Comparison of ENCODE assay signal across 9 mouse cellular contexts in genomic region chr5:118515280-118515721, GRCm38 (mm10). TPM values are rescaled to one million over a fixed set of nuclear protein-coding genes. Genes with fewer than 3 reads are reported as not detected.
A peak's percentile ranks its signal among the peaks of the same experiment; 100 is the strongest.
DNase-seq lines count a peak whose midpoint lies in the region; ATAC-seq lines count a peak whose summit lies in the region.
"Had no signal": no experiment of that assay in that cellular context is flagged by ENCODE, and none has a peak within 500 bp of the region (broad histone marks: within the 10 kb centered on the region; RNA-seq: fewer than 3 reads in every experiment).

No protein-coding gene starts in this region.

- H3K9me3 ChIP-seq in hindbrain, embryonic 15.5 days, result no peaks in the 10 kb centered on the region
- no peaks in the 10 kb centered on the region for H3K9me3 ChIP-seq in hindbrain, embryonic 10.5 days
- no peaks in the 10 kb centered on the region for H3K9me3 ChIP-seq in intestine, embryonic 16.5 days (ENCODE audit: control insufficient read depth, low read length)
- no peaks in the 10 kb centered on the region for H3K9me3 ChIP-seq in stomach, embryonic 14.5 days (ENCODE audit: control insufficient read depth, low read depth, low read length)
- H3K9me3 ChIP-seq: liver, embryonic 13.5 days had no signal

- H3K4me1 ChIP-seq in hindbrain, embryonic 15.5 days (replicated peaks), result peaks cover 35% of the 10 kb centered on the region
- H3K4me1 ChIP-seq in hindbrain, embryonic 10.5 days (replicated peaks), result peaks cover 61% of the 10 kb centered on the region
- peaks cover 23% of the 10 kb centered on the region for H3K4me1 ChIP-seq in intestine, embryonic 16.5 days (ENCODE audit: control insufficient read depth, insufficient read depth, low read length)
- H3K4me1 ChIP-seq in stomach, embryonic 14.5 days (ENCODE audit: control insufficient read depth, insufficient read depth, low read length), result peaks cover 45% of the 10 kb centered on the region

- H3K27me3 ChIP-seq in hindbrain, embryonic 15.5 days, result peaks cover 15% of the 10 kb centered on the region
- peaks cover 68% of the 10 kb centered on the region for H3K27me3 ChIP-seq in hindbrain, embryonic 10.5 days (ENCODE audit: insufficient read depth, poor library complexity, severe bottlenecking)
- H3K27me3 ChIP-seq in intestine, embryonic 16.5 days (replicated peaks; ENCODE audit: control insufficient read depth, insufficient read depth, low read length), result no peaks in the 10 kb centered on the region
- no peaks in the 10 kb centered on the region for H3K27me3 ChIP-seq in stomach, embryonic 14.5 days (ENCODE audit: control insufficient read depth, insufficient read depth, low read length)

- peak; percentile 69; the same call in 1 of the 2 replicates for ATAC-seq in hindbrain, embryonic 15.5 days (ENCODE audit: low FRiP score, low read depth)
- peak; percentile 37 for ATAC-seq in intestine, embryonic 16.5 days
- ATAC-seq in stomach, embryonic 14.5 days (ENCODE audit: insufficient number of reproducible peaks, insufficient read depth, low FRiP score, low read depth), result peak; percentile 50; the same call in 1 of the 2 replicates

- no peak for DNase-seq in hindbrain, embryonic 10.5 days (ENCODE audit: low spot score)
- DNase-seq in embryo, embryonic 9.5 days (ENCODE audit: extremely low spot score), result peak; percentile 37
- peak; percentile 12 to 87 for DNase-seq in left cerebral cortex, adult 8-10 months (ENCODE audit: low spot score in 2 of 2)
- DNase-seq in adrenal gland, postnatal 4 days (ENCODE audit: low spot score in 2 of 2), result no peak
- DNase-seq in urinary bladder, adult 18-20 months (ENCODE audit: low spot score in 2 of 2), result no peak
- DNase-seq: liver, embryonic 13.5 days had no signal

- H3K36me3 ChIP-seq in hindbrain, embryonic 15.5 days, result no peaks in the 10 kb centered on the region
- H3K36me3 ChIP-seq in hindbrain, embryonic 10.5 days, result no peaks in the 10 kb centered on the region
- no peaks in the 10 kb centered on the region for H3K36me3 ChIP-seq in intestine, embryonic 16.5 days (ENCODE audit: control insufficient read depth, insufficient read depth, low read length)
- H3K36me3 ChIP-seq in stomach, embryonic 14.5 days (ENCODE audit: control insufficient read depth, insufficient read depth, low read length), result no peaks in the 10 kb centered on the region
- H3K36me3 ChIP-seq: liver, embryonic 13.5 days had no signal

- H3K9ac ChIP-seq in hindbrain, embryonic 15.5 days, result no peak overlapping the region
- H3K9ac ChIP-seq in intestine, embryonic 16.5 days (ENCODE audit: low read depth, low read length), result 0 out of 2 replicates have a peak overlapping the region, but pooled peaks have one; percentile 6
- no peak overlapping the region for H3K9ac ChIP-seq in stomach, embryonic 14.5 days (replicated peaks; ENCODE audit: low read depth, low read length)
- H3K9ac ChIP-seq: liver, embryonic 13.5 days had no signal

- H3K4me3 ChIP-seq in hindbrain, embryonic 15.5 days, result no peak overlapping the region
- H3K4me3 ChIP-seq in hindbrain, embryonic 10.5 days, result no peak overlapping the region
- H3K4me3 ChIP-seq in intestine, embryonic 16.5 days (ENCODE audit: low read length), result no peak overlapping the region
- H3K4me3 ChIP-seq in stomach, embryonic 14.5 days (ENCODE audit: low read depth, low read length), result no peak overlapping the region

- no peak overlapping the region for H3K27ac ChIP-seq in hindbrain, embryonic 15.5 days (replicated peaks)
- H3K27ac ChIP-seq in hindbrain, embryonic 10.5 days, result no peak overlapping the region
- H3K27ac ChIP-seq in intestine, embryonic 16.5 days (ENCODE audit: low read length), result peak overlapping the region; percentile 38; the same call in 1 of the 2 replicates
- H3K27ac ChIP-seq in stomach, embryonic 14.5 days (ENCODE audit: low read length), result peak overlapping the region; percentile 66; the same call in 1 of the 2 replicates

- WGBS in hindbrain, embryonic 15.5 days, result 21% methylated on average over 11 of the region's 11 CpGs
- 18% methylated on average over 11 of the region's 11 CpGs for WGBS in hindbrain, embryonic 10.5 days
- 20% methylated on average over 11 of the region's 11 CpGs for WGBS in intestine, embryonic 16.5 days
- 9% methylated on average over 11 of the region's 11 CpGs for WGBS in stomach, embryonic 14.5 days

- no peak overlapping the region for H3K4me2 ChIP-seq in hindbrain, embryonic 15.5 days
- peak overlapping the region; percentile 23; the same call in 1 of the 2 replicates for H3K4me2 ChIP-seq in intestine, embryonic 16.5 days (ENCODE audit: low read depth, low read length)
- H3K4me2 ChIP-seq in stomach, embryonic 14.5 days (replicated peaks; ENCODE audit: low read depth, low read length), result peak overlapping the region; percentile 53; the same call in 1 of the 2 replicates

RNA-seq across cellular contexts. Expression of gene Med13l, which starts 45.2 kb away (rescaled TPM):
- 13.7 and 14.7 TPM in 2 replicates for polyA plus RNA-seq in hindbrain, embryonic 15.5 days (2015; fragmentation: Nextera tagmentation; extraction: Ambion mirVana)
- polyA plus RNA-seq in hindbrain, embryonic 10.5 days (2016; fragmentation: Nextera tagmentation; extraction: Ambion mirVana), result 10.3 and 11.0 TPM in 2 replicates
- 6.4 and 6.6 TPM in 2 replicates for polyA plus RNA-seq in intestine, embryonic 16.5 days (2015; fragmentation: Nextera tagmentation; extraction: Ambion mirVana)
- total RNA-seq in left cerebral cortex, adult 8-10 months (2022), result 100 to 1,000 TPM in 2 of 4 experiments, 10 to 100 TPM in 2; 91.8 to 110 (median 101) TPM
- polyA plus RNA-seq in stomach, embryonic 14.5 days (2014; fragmentation: Nextera tagmentation; extraction: Ambion mirVana), result 16.2 and 17.2 TPM in 2 replicates
- total RNA-seq in adrenal gland, postnatal 4 days (2021), result 10 to 100 TPM; 49.9 to 55.3 TPM

Comparison
In these comparisons a context has a peak if more than half of its experiments do, and no peak if none do; other contexts are left out.
1. H3K27ac ChIP-seq: peak in intestine, embryonic 16.5 days (single experiment) and stomach, embryonic 14.5 days (single experiment); none in hindbrain, embryonic 15.5 days (single experiment) and hindbrain, embryonic 10.5 days (single experiment).
2. DNase-seq: peak in embryo, embryonic 9.5 days (single experiment) and left cerebral cortex, adult 8-10 months (2 of 2); none in hindbrain, embryonic 10.5 days (single experiment), adrenal gland, postnatal 4 days (0 of 2) and urinary bladder, adult 18-20 months (0 of 2).
3. Peak in every context shown above with its lines, with median percentiles within 50 percentile points of each other: ATAC-seq.